Mouse (Mus musculus) midbrain, embryonic 14.5 days (tissue): ENCODE measurements around the gene Mtss1l. TPM values are rescaled to one million over a fixed set of nuclear protein-coding genes. Genes with fewer than 3 reads are reported as not detected.
"Not testable (repeated sequence)": the region's sequence is repeated elsewhere in the genome, so short reads cannot be mapped to it uniquely, and the experiment has no call there.

Experiments used
- ATAC-seq: fragments of 200-750 bp; cut with Nextera tagmentation; 2 replicates; pipeline ENCODE4 v1.8.0; 2017; ENCODE audit warnings: moderate number of reproducible peaks, moderate library complexity; ENCODE audit not compliant: low FRiP score, low TSS enrichment
- DNase-seq: peaks from one replicate; pipeline ENCODE4 v3.0.0-alpha.2; 2015
- H3K27ac ChIP-seq: fragments of 300-500 bp; sonication (generic); replicated peaks from 2 replicates; pipeline ENCODE4 v1.5.1; 2014; ENCODE audit warnings: mild to moderate bottlenecking, low read depth, low read length, moderate library complexity
- H3K27me3 ChIP-seq: fragments of 300-500 bp; sonication (generic); 2 replicates; pipeline ENCODE4 v1.6.1; 2014; ENCODE audit warnings: low read length, control low read depth, mixed read lengths; ENCODE audit not compliant: control insufficient read depth, insufficient read depth
- H3K36me3 ChIP-seq: fragments of 300-500 bp; sonication (generic); 2 replicates; pipeline ENCODE4 v1.6.1; 2014; ENCODE audit warnings: low read length, control low read depth; ENCODE audit not compliant: control insufficient read depth, insufficient read depth
- H3K4me1 ChIP-seq: fragments of 300-500 bp; sonication (generic); 2 replicates; pipeline ENCODE4 v1.6.1; 2014; ENCODE audit warnings: mild to moderate bottlenecking, antibody characterized with exemption, low read length, control low read depth; ENCODE audit not compliant: control insufficient read depth, insufficient read depth
- H3K4me2 ChIP-seq: fragments of 300-500 bp; sonication (generic); 2 replicates; pipeline ENCODE4 v1.6.1; 2014; ENCODE audit warnings: mild to moderate bottlenecking, low read length, moderate library complexity
- H3K4me3 ChIP-seq: fragments of 300-500 bp; sonication (generic); replicated peaks from 2 replicates; pipeline ENCODE4 v1.5.1; 2014; ENCODE audit warnings: low read depth, low read length
- H3K9ac ChIP-seq: fragments of 300-500 bp; sonication (generic); replicated peaks from 2 replicates; pipeline ENCODE4 v1.6.1; 2014; ENCODE audit warnings: mild to moderate bottlenecking, low read length, moderate library complexity
- H3K9me3 ChIP-seq: fragments of 300-500 bp; sonication (generic); 2 replicates; pipeline ENCODE4 v1.6.1; 2016; ENCODE audit warnings: low read length, control low read depth, mixed read lengths; ENCODE audit not compliant: control insufficient read depth
- WGBS: fragments of 180-500 bp; shearing (Covaris S2); extraction: QIAGEN DNeasy Blood & Tissue Kit; methylation state at CpG from one replicate; pipeline ENCODE4 v1.1.7; 2014; 5-methylcytosine and 5-hydroxymethylcytosine counted together
- polyA plus RNA-seq: library from polyadenylated mRNA; unstranded; fragments of >200 nt; fragmentation: Nextera tagmentation; extraction: Ambion mirVana; gene quantifications from 2 replicates; pipeline ENCODE4 v1.2.1, GENCODE M21; 2014

The Mtss1l gene
- polyA plus RNA-seq, 1 experiment from 2014 or later: 27.5 TPM

- Histone ChIP-seq H3K4me2 (no peak overlapping the region), H3K4me1 (no peaks in the 10 kb centered on the region), H3K27ac (no peak overlapping the region), H3K4me3 (no peak overlapping the region), H3K36me3 (no peaks in the 10 kb centered on the region), H3K27me3 (no peaks in the 10 kb centered on the region), H3K9me3 (no peaks in the 10 kb centered on the region), H3K9ac (no peak overlapping the region)
- ATAC-seq (no peak), DNase-seq (no peak)
- WGBS: 90% methylated on average over 6 of the region's 6 CpGs
Observed at GRCm38 (mm10) chr8:110774725-110775124, 53.4 kb downstream of the Mtss1l start.

GRCm38 (mm10) chr8:110775316-110775715 lies 54.0 kb downstream of the Mtss1l start:
- Histone ChIP-seq H3K4me2 (no peak overlapping the region), H3K4me3 (no peak overlapping the region), H3K9ac (no peak overlapping the region), H3K27ac (no peak overlapping the region), H3K4me1 (no peaks in the 10 kb centered on the region), H3K27me3 (no peaks in the 10 kb centered on the region), H3K36me3 (no peaks in the 10 kb centered on the region), H3K9me3 (no peaks in the 10 kb centered on the region)
- DNase-seq (no peak), ATAC-seq (no peak)
- 79% methylated on average over 8 of the region's 8 CpGs for WGBS

- Histone ChIP-seq H3K9me3 (no peaks in the 10 kb centered on the region), H3K27me3 (no peaks in the 10 kb centered on the region), H3K36me3 (no peaks in the 10 kb centered on the region), H3K27ac (no peak overlapping the region), H3K4me2 (no peak overlapping the region), H3K9ac (no peak overlapping the region), H3K4me3 (no peak overlapping the region), H3K4me1 (no peaks in the 10 kb centered on the region)
- 91% methylated on average over 3 of the region's 3 CpGs for WGBS
- ATAC-seq: no peak
- DNase-seq: no peak
Observed at GRCm38 (mm10) chr8:110775721-110776120, 54.4 kb downstream of the Mtss1l start.

GRCm38 (mm10) chr8:110776335-110776734 lies 55.1 kb downstream of the Mtss1l start:
- ATAC-seq: no peak
- Histone ChIP-seq H3K4me1 (no peaks in the 10 kb centered on the region), H3K4me3 (no peak overlapping the region), H3K27ac (no peak overlapping the region), H3K9me3 (no peaks in the 10 kb centered on the region), H3K4me2 (no peak overlapping the region), H3K36me3 (no peaks in the 10 kb centered on the region), H3K9ac (no peak overlapping the region), H3K27me3 (no peaks in the 10 kb centered on the region)
- WGBS: 95% methylated on average over 3 of the region's 3 CpGs
- no peak for DNase-seq

GRCm38 (mm10) chr8:110779924-110780718 lies 58.8 kb downstream of the Mtss1l start:
- Histone ChIP-seq H3K4me1 (no peaks in the 10 kb centered on the region), H3K4me3 (no peak overlapping the region), H3K27me3 (no peaks in the 10 kb centered on the region), H3K9ac (no peak overlapping the region), H3K36me3 (no peaks in the 10 kb centered on the region), H3K4me2 (no peak overlapping the region), H3K9me3 (no peaks in the 10 kb centered on the region), H3K27ac (no peak overlapping the region)
- WGBS: 86% methylated on average over 13 of the region's 13 CpGs
- DNase-seq (no peak), ATAC-seq (no peak)

- Histone ChIP-seq H3K27me3 (no peaks in the 10 kb centered on the region), H3K9ac (no peak overlapping the region), H3K4me1 (no peaks in the 10 kb centered on the region), H3K9me3 (no peaks in the 10 kb centered on the region), H3K4me3 (no peak overlapping the region), H3K4me2 (no peak overlapping the region), H3K27ac (no peak overlapping the region), H3K36me3 (no peaks in the 10 kb centered on the region)
- 64% methylated on average over 2 of the region's 2 CpGs for WGBS
- DNase-seq: no peak
- ATAC-seq: no peak
Observed at GRCm38 (mm10) chr8:110785366-110785765, 64.1 kb downstream of the Mtss1l start.

- not testable (repeated sequence) for H3K27ac ChIP-seq, H3K4me2 ChIP-seq, H3K4me3 ChIP-seq, H3K4me1 ChIP-seq, H3K9ac ChIP-seq, ATAC-seq, DNase-seq, H3K36me3 ChIP-seq, H3K9me3 ChIP-seq, H3K27me3 ChIP-seq
- WGBS: 80% methylated on average over 7 of the region's 7 CpGs
Observed at GRCm38 (mm10) chr8:110786501-110786900, 65.2 kb downstream of the Mtss1l start.

- Histone ChIP-seq H3K27ac (no peak overlapping the region), H3K36me3 (no peaks in the 10 kb centered on the region), H3K27me3 (no peaks in the 10 kb centered on the region), H3K4me1 (no peaks in the 10 kb centered on the region), H3K4me3 (no peak overlapping the region), H3K9ac (no peak overlapping the region), H3K4me2 (no peak overlapping the region), H3K9me3 (no peaks in the 10 kb centered on the region)
- DNase-seq (no peak), ATAC-seq (no peak)
- WGBS: 87% methylated on average over 8 of the region's 8 CpGs
Observed at GRCm38 (mm10) chr8:110786934-110787333, 65.7 kb downstream of the Mtss1l start.

GRCm38 (mm10) chr8:110787411-110787954 lies 66.2 kb downstream of the Mtss1l start:
- 89% methylated on average over 9 of the region's 9 CpGs for WGBS

More at GRCm38 (mm10) chr8:110787411-110787954, 66.2 kb downstream of the Mtss1l start:
- Histone ChIP-seq H3K27me3 (no peaks in the 10 kb centered on the region), H3K4me2 (no peak overlapping the region), H3K9me3 (no peaks in the 10 kb centered on the region), H3K36me3 (no peaks in the 10 kb centered on the region), H3K4me3 (no peak overlapping the region), H3K27ac (no peak overlapping the region), H3K4me1 (no peaks in the 10 kb centered on the region), H3K9ac (no peak overlapping the region)
- ATAC-seq (no peak), DNase-seq (no peak)
